Mouse (Mus musculus) lung, embryonic 16.5 days (tissue): ENCODE results near the gene Fbxo9. TPM values are rescaled to one million over a fixed set of nuclear protein-coding genes. Genes with fewer than 3 reads are reported as not detected.
A peak's percentile ranks its signal among the peaks of the same experiment; 100 is the strongest.

Experiments used
- ATAC-seq: fragments of 200-750 bp; cut with Nextera tagmentation; 2 replicates; pipeline ENCODE4 v1.8.0; 2017; ENCODE audit warnings: low read depth, mild to moderate bottlenecking, moderate library complexity
- H3K27ac ChIP-seq: fragments of 300-500 bp; sonication (generic); 2 replicates; pipeline ENCODE4 v1.5.1; 2014; ENCODE audit warnings: mild to moderate bottlenecking, control low read depth, low read length
- H3K27me3 ChIP-seq: fragments of 300-500 bp; sonication (generic); 2 replicates; pipeline ENCODE4 v1.6.1; 2014; ENCODE audit warnings: low read depth, low read length, mixed read lengths; ENCODE audit not compliant: control insufficient read depth, insufficient read depth
- H3K36me3 ChIP-seq: fragments of 300-500 bp; sonication (generic); 2 replicates; pipeline ENCODE4 v1.6.1; 2014; ENCODE audit warnings: low read length; ENCODE audit not compliant: control insufficient read depth, insufficient read depth
- H3K4me1 ChIP-seq: fragments of 300-500 bp; sonication (generic); replicated peaks from 2 replicates; pipeline ENCODE4 v1.6.1; 2014; ENCODE audit warnings: low read length, mixed read lengths; ENCODE audit not compliant: control insufficient read depth, insufficient read depth
- H3K4me2 ChIP-seq: fragments of 300-500 bp; sonication (generic); 2 replicates; pipeline ENCODE4 v1.6.1; 2014; ENCODE audit warnings: low read depth, low read length, control low read depth
- H3K4me3 ChIP-seq: fragments of 300-500 bp; sonication (generic); 2 replicates; pipeline ENCODE4 v1.5.1; 2014; ENCODE audit warnings: mild to moderate bottlenecking, low read length, control low read depth
- H3K9ac ChIP-seq: fragments of 300-500 bp; sonication (generic); 2 replicates; pipeline ENCODE4 v1.6.1; 2014; ENCODE audit warnings: low read length, control low read depth
- H3K9me3 ChIP-seq: fragments of 300-500 bp; sonication (generic); 2 replicates; pipeline ENCODE4 v1.6.1; 2016; ENCODE audit warnings: low read length; ENCODE audit not compliant: control insufficient read depth
- WGBS: fragments of 180-500 bp; shearing (Covaris S2); extraction: QIAGEN DNeasy Blood & Tissue Kit; methylation state at CpG from one replicate; pipeline ENCODE4 v1.1.7; 2014; 5-methylcytosine and 5-hydroxymethylcytosine counted together
- polyA plus RNA-seq: library from polyadenylated mRNA; unstranded; fragments of >200 nt; fragmentation: Nextera tagmentation; extraction: Ambion mirVana; gene quantifications from 2 replicates; pipeline ENCODE4 v1.2.1, GENCODE M21; 2015

Gene Fbxo9
- polyA plus RNA-seq, 1 experiment from 2014 or later, result 38.6 TPM

DNA sequence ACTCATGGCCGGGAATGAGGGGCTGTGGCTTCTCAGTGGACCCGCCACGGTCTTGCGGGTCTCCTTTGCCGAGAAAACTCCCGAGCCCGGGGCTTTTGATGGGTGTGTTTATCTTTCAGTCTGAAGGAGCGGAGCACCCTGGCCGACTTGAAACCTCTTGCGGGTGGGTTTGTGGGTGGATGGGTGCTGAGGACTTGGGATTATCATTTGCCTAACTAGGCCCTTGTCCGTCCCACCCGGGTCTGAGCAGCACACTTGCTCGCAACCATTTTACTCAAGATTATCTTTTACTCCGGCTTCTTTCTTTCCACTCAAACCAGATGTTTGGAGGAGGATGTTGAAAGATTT, 4.6 kb upstream of the Fbxo9 start:
- peaks cover 20% of the 10 kb centered on the region for H3K4me1 ChIP-seq
- H3K4me2 ChIP-seq, result peak overlapping the region; percentile 68
- H3K27ac ChIP-seq, result peak overlapping the region; percentile 83
- peak overlapping the region; percentile 90 for H3K4me3 ChIP-seq
- WGBS, result 0% methylated on average over 14 of the region's 14 CpGs
- no peaks in the 10 kb centered on the region for H3K9me3 ChIP-seq
- no peak for ATAC-seq
- H3K9ac ChIP-seq, result peak overlapping the region; percentile 94
- no peaks in the 10 kb centered on the region for H3K36me3 ChIP-seq
- H3K27me3 ChIP-seq, result no peaks in the 10 kb centered on the region

DNA sequence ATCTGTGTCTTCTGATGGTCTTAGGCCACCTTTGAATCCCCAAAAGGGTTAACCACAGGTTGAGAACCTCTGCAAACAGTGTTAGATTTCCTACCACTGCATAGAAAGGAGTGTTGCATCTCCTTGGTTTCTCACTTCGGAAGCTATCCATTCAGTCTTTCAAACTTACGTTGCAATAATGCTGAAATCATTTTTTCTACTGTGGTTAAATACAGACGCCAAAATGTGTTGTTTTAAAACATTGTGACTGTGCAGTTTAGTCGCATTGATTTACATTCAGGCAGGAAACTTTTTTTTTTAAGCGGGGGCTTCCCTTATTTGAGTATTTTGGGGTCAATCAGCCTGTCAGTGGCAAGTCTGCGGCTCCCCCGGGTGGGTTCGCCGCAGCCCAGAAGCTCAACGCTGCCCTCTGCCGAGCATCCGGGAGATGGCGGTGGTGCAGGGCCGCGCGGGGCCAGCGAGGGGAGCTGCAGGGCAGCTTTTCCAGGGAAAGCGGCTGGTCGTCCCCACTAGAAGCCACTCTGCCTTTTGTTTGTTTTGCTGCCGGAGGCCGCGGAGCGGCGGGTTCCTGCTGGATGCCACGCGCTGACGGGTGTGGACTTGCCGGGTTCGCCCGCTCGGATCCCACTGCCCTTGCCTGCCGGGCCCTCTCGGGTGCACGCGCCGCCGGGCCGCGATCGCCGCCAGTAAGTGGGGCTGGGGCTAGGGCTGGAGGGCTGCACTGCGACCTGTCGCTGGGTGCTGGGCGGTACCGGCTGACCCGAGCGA, 4.1 kb upstream of the Fbxo9 start:
- Histone ChIP-seq H3K4me1 (peaks cover 20% of the 10 kb centered on the region), H3K9ac (peak overlapping the region; percentile 94), H3K27ac (peak overlapping the region; percentile 83), H3K27me3 (no peaks in the 10 kb centered on the region), H3K4me3 (peak overlapping the region; percentile 90), H3K9me3 (no peaks in the 10 kb centered on the region), H3K4me2 (peak overlapping the region; percentile 68), H3K36me3 (no peaks in the 10 kb centered on the region)
- ATAC-seq, result peak; percentile 85
- under 1% methylated on average over 47 of the region's 47 CpGs for WGBS

DNA sequence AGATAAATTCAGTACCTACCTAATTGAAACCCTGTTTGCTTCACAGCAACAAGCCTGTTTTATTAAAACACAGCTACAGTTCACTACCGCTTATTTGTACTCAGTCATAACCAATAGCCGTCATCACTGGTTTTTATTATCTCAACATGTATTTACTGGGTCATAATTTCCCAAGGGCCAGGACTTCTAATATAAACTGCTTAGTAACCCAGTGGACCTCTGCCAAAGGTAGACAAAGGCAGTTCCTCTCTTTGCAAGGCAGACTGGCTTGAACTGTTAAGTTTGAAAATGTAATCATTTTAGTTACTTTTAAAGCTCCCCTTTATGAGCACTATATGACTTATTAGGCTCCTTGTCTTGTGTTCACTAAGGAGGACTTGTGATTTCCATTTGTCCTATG, 2.6 kb upstream of the Fbxo9 start:
- no peak for ATAC-seq
- WGBS, result 74% methylated on average over 2 of the region's 2 CpGs

DNA sequence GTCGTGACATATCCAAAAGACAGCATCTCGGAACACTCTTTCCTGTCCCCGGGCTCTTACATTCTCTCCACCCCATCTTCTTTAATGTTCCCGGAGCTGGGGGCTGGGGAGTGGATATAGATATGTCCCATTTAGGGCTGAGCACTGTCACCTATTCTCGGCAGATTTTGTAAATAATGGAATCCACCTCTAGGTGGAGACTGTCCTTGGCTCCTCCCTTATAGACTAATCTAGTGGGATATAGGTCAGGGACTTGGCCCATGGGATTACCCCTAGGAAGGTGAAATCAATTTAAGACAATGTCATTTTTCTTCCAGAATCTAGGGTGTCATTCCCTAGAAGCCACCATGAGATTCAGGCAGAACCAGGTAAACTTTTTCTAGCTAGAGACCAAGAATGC, 791 bp upstream of the Fbxo9 start:
- Histone ChIP-seq H3K27ac (no peak overlapping the region), H3K4me3 (peak overlapping the region; percentile 97), H3K9ac (peak overlapping the region; percentile 61), H3K4me2 (peak overlapping the region; percentile 71), H3K9me3 (no peaks in the 10 kb centered on the region), H3K4me1 (peaks cover 24% of the 10 kb centered on the region), H3K36me3 (no peaks in the 10 kb centered on the region), H3K27me3 (no peaks in the 10 kb centered on the region)
- 30% methylated on average over 5 of the region's 5 CpGs for WGBS
- no peak for ATAC-seq

More for the DNA sequence above, 2.6 kb upstream of the Fbxo9 start:
- Histone ChIP-seq H3K4me2 (no peak overlapping the region), H3K27ac (no peak overlapping the region), H3K4me3 (no peak overlapping the region), H3K9ac (no peak overlapping the region), H3K36me3 (no peaks in the 10 kb centered on the region), H3K27me3 (no peaks in the 10 kb centered on the region), H3K4me1 (peaks cover 28% of the 10 kb centered on the region), H3K9me3 (no peaks in the 10 kb centered on the region)

- H3K27me3 ChIP-seq, result no peaks in the 10 kb centered on the region
- peak; percentile 82 for ATAC-seq
- H3K9ac ChIP-seq, result peak overlapping the region; percentile 95
- H3K4me2 ChIP-seq, result peak overlapping the region; percentile 71
- H3K36me3 ChIP-seq, result peaks cover 4% of the 10 kb centered on the region
- no peaks in the 10 kb centered on the region for H3K9me3 ChIP-seq
- WGBS, result under 1% methylated on average over 77 of the region's 88 CpGs
- peak overlapping the region; percentile 96 for H3K27ac ChIP-seq
- peak overlapping the region; percentile 97 for H3K4me3 ChIP-seq
- H3K4me1 ChIP-seq, result peaks cover 21% of the 10 kb centered on the region
Measured at GRCm38 (mm10) chr9:78107912-78108795, 711 bp downstream of the Fbxo9 start.

- Histone ChIP-seq H3K4me3 (peak overlapping the region; percentile 97), H3K9me3 (no peaks in the 10 kb centered on the region), H3K36me3 (peaks cover 4% of the 10 kb centered on the region), H3K4me2 (peak overlapping the region; percentile 71), H3K27ac (peak overlapping the region; percentile 96; the same call in 1 of the 2 replicates), H3K4me1 (peaks cover 21% of the 10 kb centered on the region), H3K9ac (peak overlapping the region; percentile 95), H3K27me3 (no peaks in the 10 kb centered on the region)
- peak; percentile 65; the same call in 1 of the 2 replicates for ATAC-seq
- WGBS, result 15% methylated on average over 6 of the region's 6 CpGs
Measured at GRCm38 (mm10) chr9:78107582-78107911, 1.3 kb downstream of the Fbxo9 start.

DNA sequence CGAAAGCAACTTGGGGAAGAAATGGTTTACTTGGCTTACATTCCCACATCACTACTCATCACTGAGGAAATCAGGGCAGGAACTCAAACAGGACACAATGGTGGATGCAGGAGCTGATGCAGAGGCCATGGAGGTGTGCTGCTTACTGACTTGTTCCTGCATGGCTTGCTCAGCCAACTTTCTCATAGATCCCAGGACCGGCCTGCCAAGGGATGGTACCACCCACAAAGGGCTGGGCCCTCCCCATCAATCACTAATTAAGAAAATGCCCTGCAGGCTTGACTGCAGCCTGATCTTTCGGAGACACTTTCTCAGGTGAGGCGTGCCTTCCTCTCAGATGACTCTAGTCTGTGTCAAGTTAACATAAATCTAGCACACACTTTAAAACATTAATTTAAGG, 2.0 kb downstream of the Fbxo9 start:
- H3K9me3 ChIP-seq, result no peaks in the 10 kb centered on the region
- no peak overlapping the region for H3K27ac ChIP-seq
- H3K4me3 ChIP-seq, result no peak overlapping the region
- peak overlapping the region; percentile 71 for H3K4me2 ChIP-seq
- WGBS, result 83% methylated on average over 4 of the region's 4 CpGs
- no peaks in the 10 kb centered on the region for H3K27me3 ChIP-seq
- no peak for ATAC-seq
- H3K4me1 ChIP-seq, result peaks cover 21% of the 10 kb centered on the region
- H3K36me3 ChIP-seq, result peaks cover 7% of the 10 kb centered on the region
- no peak overlapping the region for H3K9ac ChIP-seq

GRCm38 (mm10) chr9:78105501-78105932, 3.3 kb downstream of the Fbxo9 start:
- H3K4me2 ChIP-seq, result no peak overlapping the region; the same call in 1 of the 2 replicates
- 47% methylated on average over 6 of the region's 6 CpGs for WGBS
- H3K9ac ChIP-seq, result peak overlapping the region; percentile 28; the same call in 1 of the 2 replicates

GRCm38 (mm10) chr9:78104973-78105372, 3.9 kb downstream of the Fbxo9 start:
- no peak for ATAC-seq
- no peak overlapping the region for H3K4me2 ChIP-seq
- H3K36me3 ChIP-seq, result peaks cover 14% of the 10 kb centered on the region
- no peak overlapping the region for H3K4me3 ChIP-seq
- H3K27me3 ChIP-seq, result no peaks in the 10 kb centered on the region
- H3K4me1 ChIP-seq, result peaks cover 21% of the 10 kb centered on the region
- H3K27ac ChIP-seq, result no peak overlapping the region
- WGBS, result 78% methylated on average over 6 of the region's 6 CpGs
- no peaks in the 10 kb centered on the region for H3K9me3 ChIP-seq
- no peak overlapping the region for H3K9ac ChIP-seq

More at GRCm38 (mm10) chr9:78105501-78105932, 3.3 kb downstream of the Fbxo9 start:
- Histone ChIP-seq H3K27ac (no peak overlapping the region), H3K27me3 (no peaks in the 10 kb centered on the region), H3K4me1 (peaks cover 21% of the 10 kb centered on the region), H3K36me3 (peaks cover 11% of the 10 kb centered on the region), H3K9me3 (no peaks in the 10 kb centered on the region), H3K4me3 (no peak overlapping the region)
- ATAC-seq, result no peak
